Mouse (Mus musculus) kidney, postnatal 25 days (tissue): Measurements from ENCODE around the gene Parp16.

Experiments
- DNase-seq, 2 experiments: peaks; one replicate each; pipeline ENCODE4 v3.0.0; 2021; ENCODE audit warnings: mixed read lengths in 2 of 2

The Parp16 gene

DNA sequence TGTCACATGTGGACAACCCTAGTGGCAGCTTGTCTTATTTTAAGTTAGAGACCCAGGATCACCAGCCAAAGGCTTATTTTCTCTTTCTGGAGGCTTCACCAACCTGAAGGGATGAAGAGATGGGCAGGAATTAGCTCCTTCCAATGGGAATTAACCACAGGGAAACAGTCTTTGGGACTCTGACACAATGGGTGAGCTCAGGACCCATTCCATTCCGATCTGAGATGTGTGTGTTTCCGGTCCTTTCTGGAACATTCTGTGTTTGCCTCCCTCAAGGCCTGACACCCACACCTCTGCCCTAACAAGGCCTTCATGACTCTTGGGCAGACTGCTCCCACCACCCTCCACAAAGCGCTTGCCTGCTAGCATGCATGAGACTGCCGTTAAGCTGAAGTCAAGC is at the start of gene Parp16:
Gene Parp16, plus strand, starts transcription at position 301 of the 400 bp plus-strand sequence.
- DNase-seq = no peak

DNA sequence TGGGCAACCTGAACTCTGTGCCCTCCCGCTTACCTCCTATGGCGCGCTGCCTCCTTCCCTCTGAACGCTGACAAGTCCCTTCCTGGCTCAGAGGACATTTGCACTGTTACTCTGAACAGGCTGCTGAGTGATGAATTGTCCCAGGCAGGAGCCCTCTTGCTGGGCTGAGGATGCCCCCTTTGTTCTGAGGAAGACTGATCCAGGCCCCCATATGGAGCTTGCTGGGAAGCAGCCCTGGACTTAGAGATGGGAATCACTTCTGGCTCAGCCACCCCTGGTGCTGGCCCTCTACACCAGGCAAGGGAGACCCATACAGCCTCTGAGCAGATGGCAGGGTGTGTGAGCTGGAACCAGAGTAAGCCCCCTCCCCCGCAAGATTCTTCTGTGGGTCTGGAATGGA is 49.2 kb upstream of the Parp16 start:
- DNase-seq = no peak

DNA sequence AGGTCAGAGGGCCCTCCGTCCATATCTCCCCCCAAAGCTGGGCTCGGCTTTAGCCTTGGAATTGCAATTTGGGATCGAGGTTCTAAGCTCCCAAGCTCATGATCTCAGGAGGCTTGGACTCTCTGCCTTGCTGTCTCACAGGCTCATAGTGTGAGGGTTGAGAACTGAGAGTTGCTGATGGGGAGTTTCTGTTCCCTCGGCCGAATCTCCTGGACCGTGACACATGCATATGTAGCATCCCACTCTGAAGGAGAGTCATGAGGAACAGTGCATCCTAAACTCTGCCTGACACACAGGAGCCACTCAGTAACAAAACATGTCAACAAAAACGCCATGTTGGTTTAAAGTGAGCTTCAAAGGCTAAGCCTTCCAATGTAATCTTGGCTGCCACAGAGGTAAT is 46.6 kb upstream of the Parp16 start:
- no peak for DNase-seq

DNA sequence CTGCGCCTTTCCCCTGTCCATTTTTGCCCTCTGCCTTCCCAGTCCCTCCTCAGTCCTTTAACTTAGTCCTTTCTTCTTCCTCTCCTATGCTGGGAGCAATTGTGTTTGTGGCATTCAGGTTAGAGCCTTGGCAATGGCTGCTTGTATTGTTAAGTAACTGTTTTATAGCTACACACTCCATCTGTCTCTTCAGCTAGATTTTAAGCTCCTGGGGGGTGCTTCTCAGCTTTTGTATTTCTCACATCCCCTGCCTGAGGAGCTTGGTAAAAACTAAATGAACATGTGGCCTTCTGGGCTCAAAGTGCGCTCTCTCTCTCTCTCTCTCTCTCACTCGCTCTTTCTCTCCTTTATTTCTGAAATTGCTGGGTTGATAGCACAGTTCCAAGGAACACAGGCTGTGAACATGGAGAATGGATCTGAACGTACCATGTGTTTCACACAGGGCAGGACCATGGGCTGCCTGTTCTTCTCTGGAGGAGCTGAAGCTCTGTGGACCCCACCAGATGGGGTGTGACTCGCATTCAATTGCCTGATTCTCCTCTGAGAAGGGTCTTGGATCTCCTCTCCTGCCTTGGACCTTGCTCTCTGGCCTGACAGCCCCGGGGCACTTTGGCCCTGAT is 42.3 kb upstream of the Parp16 start:
- DNase-seq = no peak

DNA sequence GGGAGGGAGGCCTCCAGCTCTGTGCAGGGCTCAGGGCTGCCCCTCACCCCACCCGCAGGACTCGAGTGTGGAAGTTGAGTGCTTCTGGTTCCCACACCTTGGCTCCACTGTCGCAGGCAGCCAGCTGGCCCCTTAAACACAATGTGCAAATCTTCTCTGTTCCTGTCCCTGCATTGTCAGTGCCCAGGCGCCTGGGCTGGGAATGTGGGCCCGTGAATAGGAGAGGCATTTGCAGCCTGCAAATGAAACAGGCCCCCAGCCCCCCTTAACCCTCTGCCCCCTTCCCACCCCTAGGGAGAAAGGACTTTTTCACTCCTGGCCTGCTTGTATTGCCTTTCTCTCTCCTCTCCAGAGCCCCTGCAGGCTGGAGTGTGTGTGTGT is 41.8 kb upstream of the Parp16 start:
- DNase-seq = peak; percentile 46 to 81

DNA sequence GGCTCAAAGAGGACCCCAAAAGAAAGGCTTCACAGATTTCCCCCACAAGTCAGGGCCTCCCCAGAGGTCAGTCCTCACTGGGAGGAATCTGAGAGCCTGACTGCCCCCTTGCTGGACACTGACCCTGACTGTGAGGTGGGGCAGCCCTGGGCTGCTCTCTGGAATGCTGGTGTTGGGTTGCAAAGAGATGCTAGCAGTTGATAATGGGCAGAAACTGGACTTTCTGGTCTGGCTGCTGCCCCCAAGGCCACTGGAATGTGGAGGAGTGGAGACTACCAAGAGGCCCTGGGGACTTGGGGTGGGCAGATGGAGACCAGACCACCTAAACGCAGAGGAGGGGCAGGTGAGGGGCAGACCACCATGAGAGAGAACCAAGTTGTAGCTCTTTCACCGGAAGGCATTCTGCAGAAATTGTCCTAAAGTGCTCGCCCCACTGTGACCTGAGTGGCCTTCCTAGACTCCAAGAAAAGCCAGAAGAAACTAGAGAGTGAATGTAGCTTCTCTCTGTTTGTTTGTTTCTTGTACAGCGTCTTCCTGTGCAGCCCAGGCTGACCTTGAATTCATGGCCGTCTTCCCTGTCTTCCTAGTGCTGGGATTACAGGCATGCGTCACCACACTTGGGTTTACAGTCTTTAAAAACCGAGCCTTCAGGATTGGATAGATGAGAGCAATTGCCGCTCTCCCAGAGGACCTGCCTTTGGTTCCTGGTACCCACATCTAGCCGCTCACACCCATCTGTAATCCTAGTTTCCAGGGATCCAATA is 40.3 kb upstream of the Parp16 start:
- peak in 1 of 2 experiments; percentile 52 for DNase-seq

DNA sequence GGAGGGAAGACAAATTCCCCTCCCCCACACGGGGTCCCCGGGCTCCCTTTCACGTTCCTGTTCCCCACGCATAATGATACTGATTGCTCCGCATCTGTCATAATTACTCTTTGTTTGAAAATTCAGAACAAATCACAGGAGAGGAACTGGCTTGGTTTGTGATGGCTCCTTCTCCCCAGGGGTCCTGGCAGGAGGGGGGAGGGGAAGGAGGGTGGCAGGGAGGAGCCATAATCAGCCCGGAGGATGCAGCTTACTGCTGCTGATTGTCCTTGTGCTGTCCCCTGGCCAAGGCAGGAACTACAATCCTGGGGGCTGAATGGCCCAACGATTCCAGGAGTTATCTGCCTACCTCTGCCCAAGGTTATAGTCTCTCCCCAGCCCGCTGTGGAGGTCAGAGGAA is 38.5 kb upstream of the Parp16 start:
- no peak for DNase-seq

DNA sequence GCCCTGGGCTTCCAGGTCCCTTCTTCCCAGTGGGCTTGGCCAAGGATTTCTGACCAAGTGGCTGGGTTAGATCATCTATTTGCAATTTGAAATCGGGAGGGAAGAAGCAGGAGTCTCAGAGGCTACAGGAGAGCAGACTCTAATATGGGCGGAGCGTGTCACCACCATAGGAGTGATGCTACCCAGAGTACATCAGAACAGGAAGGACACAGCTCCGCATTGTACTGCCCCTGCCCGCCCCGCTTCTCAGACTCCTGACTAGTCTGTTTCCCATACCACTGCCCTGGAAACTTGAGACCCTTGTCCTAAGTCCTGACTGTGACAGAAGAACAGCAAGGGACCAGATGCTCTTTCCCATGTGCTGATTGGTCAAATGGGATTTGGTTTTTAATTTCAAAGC is 37.5 kb upstream of the Parp16 start:
- DNase-seq = no peak

DNA sequence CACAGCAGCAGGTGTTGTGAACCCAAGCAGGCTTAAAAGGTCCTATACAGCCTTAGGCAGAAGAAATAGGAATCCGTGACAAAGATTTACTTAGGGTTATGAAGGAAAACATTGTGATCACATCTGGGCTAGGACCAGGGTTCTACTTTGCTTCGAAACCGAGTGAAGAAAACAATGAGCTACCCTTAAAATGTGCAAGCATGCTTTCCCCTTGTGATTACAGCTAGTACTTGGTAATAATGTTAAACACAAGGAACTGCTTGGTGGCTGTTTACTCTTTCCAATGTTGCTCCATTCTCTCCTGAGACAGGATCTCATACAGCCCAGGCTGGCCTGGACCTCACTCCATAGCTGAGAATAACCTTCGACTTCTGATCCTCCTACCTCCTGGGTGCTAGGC is 34.0 kb upstream of the Parp16 start:
- no peak for DNase-seq

DNA sequence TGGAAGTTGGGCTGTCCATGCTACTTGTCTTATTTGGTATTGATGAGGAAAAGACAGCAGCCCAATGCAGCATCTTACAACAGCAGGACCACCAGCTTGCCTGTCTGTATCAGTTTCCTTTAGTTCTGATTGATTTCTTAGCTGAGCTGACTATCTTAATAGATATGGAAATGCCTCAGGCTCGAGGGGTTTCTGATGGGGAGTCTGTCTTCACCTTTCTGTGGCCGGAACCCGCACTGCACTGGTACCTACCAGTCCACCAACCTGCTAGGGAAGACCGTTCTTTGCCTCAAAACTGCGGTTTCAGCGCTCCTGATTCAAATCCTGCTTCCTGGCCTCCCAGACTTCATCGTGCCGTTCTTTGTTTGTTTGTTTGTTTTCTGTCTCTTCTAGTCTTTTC is 33.3 kb upstream of the Parp16 start:
- no peak for DNase-seq

DNA sequence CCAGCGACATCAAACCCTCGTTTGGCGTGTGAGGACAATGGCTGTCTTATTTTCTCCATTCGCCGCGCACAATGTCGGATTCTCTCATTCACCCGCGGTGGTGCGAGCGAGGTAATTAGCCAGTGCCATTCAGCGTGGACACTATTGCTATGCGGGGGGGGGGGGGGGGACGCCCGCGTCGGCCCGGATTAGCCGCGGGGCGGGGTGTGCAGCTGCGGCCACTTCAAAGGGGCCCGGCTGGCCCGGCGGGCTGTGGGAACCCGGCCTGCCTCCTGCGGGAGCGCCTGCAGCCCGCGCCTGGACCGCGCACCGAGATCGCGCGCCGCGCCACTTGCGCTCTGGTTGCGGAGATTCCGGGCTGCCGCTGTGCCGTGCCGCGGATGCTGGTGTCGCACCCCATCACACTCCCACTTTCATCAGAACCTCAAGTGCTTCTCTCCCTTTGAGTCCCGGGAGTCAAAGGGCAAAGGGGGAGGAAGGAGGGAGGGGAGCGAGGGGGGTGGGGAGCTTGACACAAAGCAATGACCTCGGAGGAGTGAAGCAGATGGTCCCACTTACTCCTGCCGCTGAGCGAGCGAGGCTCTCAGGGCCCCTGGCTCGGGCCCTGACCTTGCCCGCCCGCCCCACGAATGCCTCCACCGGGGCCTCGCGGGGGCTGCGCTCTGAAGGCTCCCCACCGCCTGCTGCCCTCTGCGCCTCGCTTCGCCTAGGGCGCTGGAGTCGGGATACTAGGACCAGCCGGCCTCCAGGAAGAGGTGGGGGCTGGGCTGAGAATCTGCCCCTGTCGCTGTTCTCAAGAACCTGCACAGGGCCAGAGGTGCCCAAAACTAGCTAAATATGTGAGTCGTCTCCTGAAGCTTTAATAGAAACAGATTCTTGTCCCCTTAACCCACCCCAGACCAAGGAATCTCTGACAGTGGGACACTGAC is 32.2 kb upstream of the Parp16 start:
- no peak for DNase-seq

DNA sequence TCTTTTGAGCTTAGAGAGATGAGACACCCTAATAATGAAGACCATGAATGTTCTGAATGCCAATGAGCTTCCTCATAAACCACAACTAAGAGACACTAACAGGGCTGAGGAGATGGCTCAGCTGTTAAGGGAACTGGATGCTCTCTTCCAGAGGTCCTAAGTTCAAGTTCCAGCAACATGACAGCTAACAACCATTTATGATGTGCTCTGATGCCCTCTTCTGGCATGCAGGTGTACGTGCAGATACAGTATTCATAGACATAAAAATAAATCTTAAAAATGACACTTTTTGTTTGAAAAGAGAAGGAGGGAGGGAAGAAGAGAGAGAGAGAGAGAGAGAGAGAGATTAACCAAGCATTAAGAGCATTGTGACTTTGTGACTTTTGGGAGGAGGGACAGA is 30.3 kb upstream of the Parp16 start:
- peak in 1 of 2 experiments; percentile 23 for DNase-seq

DNA sequence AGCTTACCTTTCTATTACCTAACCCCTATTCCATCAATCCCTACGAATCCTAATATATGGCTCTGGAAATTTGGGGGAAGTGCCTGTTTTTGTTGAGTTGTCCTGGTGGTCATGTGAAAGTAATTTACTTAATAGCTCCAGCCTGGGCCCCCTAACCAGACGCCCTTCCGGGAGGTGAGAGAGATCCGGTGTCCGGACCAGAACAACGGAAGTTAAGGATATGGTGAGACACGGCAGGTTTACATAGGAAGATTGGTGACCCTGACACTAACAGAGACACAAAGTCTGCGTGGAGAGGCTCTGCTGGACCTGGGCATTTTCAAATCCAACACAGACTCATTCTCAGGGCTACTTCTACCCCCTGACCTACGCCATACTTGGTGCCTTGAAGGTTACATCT is 28.8 kb upstream of the Parp16 start:
- no peak for DNase-seq

DNA sequence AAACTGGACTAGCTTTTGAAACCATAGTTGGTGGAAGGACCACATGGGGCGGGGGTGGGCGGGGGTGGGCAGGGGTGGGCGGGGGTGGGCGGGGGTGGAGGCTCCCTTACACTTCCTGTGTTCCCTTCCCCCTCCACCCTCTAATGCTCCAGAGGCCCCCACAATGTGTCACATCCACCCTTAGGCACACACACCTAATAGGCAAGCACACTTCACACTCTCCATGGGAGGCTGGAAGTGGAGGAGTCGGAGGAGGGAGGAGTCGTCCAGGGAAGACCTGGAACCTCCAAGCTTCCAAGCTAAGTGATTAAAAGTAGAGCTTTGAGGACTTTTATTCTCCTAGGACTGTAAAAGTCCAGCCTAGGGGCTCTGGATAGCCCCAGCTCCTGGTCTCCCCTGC is 26.6 kb upstream of the Parp16 start:
- no peak for DNase-seq

DNA sequence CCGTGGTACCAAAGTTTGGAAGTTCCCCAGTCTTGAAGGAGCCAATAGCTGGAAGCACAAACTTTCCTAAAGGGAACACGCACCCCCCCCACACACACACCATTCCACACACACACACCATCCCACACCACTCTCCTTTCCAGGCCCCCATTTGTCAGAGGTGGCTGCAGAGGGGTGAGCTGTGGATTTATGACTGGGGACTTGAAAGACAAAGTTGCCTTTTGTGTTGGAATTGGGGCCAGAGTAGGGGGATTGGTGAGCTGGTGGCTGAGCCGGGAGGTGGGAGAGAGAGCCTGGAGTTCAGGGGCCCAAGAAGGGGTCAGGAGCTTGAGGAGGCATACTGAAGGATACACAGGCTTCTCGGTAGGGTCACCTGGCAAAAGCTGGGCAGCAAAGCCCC is 26.2 kb upstream of the Parp16 start:
- no peak for DNase-seq

DNA sequence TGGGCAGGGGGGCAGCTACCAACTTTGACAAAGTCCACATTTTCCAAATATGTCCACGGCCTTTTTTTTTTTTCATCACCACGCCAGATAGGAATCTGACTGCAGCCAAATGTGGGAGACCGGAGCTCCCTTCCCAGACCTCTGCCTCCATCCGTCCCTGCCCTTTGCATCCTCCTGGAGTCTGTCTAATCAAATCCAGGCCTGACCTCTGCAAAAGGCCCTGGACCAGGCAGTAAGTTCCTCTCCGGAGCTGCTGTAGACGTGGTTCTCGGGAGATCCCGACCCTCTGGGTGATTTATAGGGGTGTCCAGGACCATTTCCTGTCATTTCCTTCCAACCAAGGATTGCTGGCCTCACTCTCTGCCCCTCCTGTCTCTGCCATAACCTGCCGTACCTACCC is 22.5 kb upstream of the Parp16 start:
- DNase-seq = no peak

DNA sequence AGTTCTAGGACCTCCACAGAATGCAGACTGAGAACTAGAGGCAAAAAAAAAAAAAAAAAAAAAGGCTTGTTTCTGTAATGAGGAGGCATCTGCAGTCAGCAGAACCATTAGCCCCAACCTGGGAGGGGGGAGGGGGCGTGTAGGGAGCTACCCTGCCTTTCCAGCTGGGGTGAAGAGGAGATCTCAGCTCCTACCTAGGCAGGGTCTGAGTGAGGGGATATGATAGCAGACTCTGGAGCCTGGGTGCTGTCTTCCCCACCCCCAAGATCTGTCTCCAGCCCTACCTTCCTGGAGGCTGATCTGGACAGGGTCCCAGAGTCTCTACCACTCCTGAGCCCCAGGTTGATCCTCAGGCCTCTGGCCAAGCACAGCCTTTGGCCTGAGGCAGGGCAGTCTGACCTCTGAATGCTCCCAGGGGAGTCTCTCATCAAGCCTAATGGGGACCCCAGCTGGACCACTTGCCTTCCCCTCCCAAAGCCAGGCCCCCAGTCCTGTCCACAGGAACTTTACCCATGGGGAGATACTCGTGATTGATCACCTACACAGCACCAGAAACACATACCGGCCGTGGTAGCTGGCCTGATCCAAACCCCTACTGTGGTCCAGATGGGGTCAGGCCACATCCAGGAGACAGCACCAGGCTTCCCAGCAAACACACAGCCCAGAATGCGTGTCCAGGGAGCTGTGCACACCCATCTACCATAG is 19.8 kb upstream of the Parp16 start:
- no peak for DNase-seq

DNA sequence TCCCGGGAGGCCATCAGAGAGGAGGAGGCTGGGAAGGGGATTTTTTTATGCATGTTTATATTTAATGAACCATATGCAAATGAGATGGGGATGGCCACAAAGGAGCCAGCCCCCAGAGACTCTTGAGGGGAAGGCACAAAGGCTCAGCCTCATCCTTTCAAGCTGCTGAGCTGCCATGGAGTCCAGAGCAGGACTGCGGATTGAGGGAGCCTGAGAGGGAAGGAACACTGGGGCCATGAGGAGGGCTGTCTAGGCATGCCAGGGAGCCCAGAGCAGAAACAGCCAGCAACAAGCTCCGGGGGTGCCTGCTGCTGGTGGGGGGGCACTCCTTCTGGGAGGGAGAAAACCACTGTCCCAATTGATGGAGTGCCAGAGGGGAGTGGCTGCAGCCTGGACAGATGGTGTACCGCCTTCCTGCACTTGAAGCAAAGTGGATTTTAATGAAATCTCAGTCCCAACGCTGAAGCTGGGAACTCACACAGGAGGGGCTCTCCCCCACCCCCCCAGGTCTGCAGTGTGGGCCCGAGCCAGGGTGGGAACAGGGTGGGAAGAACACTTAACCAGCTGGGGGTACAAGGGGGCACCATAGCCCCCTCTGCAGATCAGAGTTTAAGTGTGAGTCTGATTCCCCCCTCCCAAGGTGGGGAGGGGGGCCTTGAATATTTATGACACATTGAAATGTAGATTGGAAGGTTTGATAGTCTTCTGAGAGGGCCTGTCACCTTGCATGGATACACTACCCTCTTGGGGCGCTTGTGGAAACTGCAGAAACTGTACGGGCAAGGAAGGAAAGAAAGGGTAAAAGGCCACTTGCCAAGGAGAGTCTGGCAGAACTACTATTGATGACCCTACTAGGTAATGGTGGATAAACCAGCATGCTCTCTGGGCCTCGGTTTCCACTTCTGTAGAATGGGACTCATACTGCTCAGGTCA is 18.9 kb upstream of the Parp16 start:
- no peak for DNase-seq

DNA sequence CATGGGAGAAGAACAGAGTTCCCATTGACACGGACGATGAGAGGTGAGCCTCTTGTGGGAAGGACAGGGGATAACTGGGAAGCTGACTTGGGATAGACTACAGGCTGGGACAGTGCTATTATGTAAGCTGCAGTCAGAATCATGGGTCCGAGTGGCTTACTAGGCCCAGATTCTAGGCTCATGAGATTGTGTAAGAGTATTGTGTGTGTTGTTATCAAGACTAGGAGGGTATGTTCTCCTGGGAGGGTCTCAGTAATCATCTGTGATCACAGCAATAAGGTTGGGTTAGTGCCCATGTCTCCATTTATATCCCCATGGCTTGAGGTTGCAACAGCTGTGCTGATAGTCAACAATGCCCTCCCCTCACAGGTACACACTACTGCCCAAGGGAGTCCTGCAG is 17.7 kb upstream of the Parp16 start:
- DNase-seq = no peak

DNA sequence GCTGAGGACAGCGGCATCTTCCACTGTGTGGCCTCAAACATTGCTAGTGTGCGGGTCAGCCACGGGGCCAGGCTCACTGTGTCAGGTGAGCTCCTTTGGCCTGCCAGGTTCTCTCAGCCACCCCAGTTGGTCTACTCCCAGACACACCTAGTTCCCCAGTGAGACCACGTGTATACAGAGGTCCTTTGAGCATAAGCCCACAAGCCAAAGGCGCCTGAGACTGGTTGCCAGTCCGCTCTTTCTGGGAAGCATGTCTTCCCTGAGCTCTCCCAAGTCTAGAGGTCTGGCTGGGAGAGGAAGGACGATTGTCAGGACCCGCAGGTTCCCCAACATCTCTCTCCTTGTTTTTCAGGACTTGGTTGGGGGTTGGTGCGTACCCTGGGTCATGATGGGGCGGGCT is 17.2 kb upstream of the Parp16 start:
- no peak for DNase-seq

DNA sequence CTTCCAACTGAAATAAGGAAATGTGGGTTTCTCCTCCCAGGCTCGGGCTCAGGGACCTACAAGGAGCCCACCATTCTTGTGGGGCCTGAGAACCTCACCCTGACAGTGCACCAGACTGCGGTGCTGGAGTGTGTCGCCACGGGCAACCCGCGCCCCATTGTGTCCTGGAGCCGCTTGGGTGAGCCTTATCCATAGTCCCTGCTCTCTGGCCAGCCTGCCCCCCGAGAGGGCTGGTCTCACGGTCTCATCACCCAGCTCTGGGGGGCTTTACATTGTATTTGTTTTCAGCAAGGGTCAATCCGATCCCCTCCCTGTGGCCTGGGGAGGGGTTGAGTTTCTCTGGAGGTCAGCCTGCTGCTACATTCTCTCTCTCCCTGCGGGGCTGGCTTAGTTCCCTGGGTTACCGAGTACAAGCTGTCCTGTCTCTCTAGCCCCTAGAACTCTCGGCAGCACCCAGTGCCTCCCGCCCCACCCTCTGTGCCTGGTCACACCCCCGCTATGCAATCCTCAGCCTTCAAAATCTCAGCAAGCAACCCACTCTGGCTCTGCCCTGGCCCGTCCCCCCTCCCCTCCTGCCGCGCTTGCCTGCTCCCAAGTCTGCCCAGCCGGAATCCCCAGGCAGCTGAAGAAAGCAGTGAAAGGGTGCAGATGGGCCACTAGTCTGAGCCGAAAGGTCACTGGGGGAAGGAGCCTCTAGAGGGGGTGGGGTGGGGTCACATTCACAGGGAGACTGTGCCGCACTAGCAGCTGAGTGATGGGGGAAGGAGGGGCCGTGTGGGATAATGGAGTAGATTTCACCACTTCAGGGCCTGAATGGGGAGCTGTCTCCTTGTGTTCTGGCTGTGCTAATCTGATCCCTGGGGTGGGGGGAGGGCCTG is 16.6 kb upstream of the Parp16 start:
- peak in 1 of 2 experiments; percentile 45 for DNase-seq
